Mouse (Mus musculus): ENCODE measurements around the gene Spaar. TPM values are rescaled to one million over a fixed set of nuclear protein-coding genes. Genes with fewer than 3 reads are reported as not detected.

The Spaar gene
- total and polyA plus RNA-seq, 3 experiments, result not detected

- TF ChIP-seq USF2 (IDR thresholded peaks at IDR 0.05; ENCODE audit: borderline replicate concordance in 1 of 2, insufficient read depth in 1 of 2, low read depth in 1 of 2, low read length in 2 of 2), result no peak
- no peak for TF ChIP-seq TBP (IDR thresholded peaks at IDR 0.05; ENCODE audit: low read depth, low read length)
- TF ChIP-seq TCF12 (IDR thresholded peaks at IDR 0.05; ENCODE audit: low read depth, low read length), result no peak
- TF ChIP-seq CHD1 (IDR thresholded peaks at IDR 0.05; ENCODE audit: low read depth, low read length), result no peak
- TF ChIP-seq EP300 (IDR thresholded peaks at IDR 0.05; ENCODE audit: low read depth in 1 of 2, low read length in 2 of 2), result no peak
- peak; percentile 55 for TF ChIP-seq RAD21 (IDR thresholded peaks at IDR 0.05; ENCODE audit: low read depth, low read length)
- no peak for TF ChIP-seq E2F4 (IDR thresholded peaks at IDR 0.05; ENCODE audit: borderline replicate concordance, low read depth, low read length)
- no peak for TF ChIP-seq GATA1 (IDR thresholded peaks at IDR 0.05; ENCODE audit: low read depth, low read length)
- peak; percentile 64 for TF ChIP-seq SMC3 (IDR thresholded peaks at IDR 0.05; ENCODE audit: low read depth, low read length)
Observed at GRCm38 (mm10) chr4:43763410-43763809, 33.6 kb downstream of the Spaar start (continued).

- no peak overlapping the region for H3K27ac ChIP-seq (ENCODE audit: control insufficient read depth, low read depth, low read length)
- peaks cover 0 to 1% of the 10 kb centered on the region in 2 experiments; a peak in 2 of 4 replicates for H3K27me3 ChIP-seq (ENCODE audit: control insufficient read depth in 1 of 2, insufficient read depth in 2 of 2, low read length in 2 of 2)
- no peak for TF ChIP-seq E2F4 (IDR thresholded peaks at IDR 0.05; ENCODE audit: borderline replicate concordance, low read depth, low read length)
- TF ChIP-seq RAD21 (IDR thresholded peaks at IDR 0.05; ENCODE audit: low read depth, low read length), result no peak
- TF ChIP-seq TAL1 (IDR thresholded peaks at IDR 0.05; ENCODE audit: low read length), result no peak
- TF ChIP-seq TBP (IDR thresholded peaks at IDR 0.05; ENCODE audit: low read depth, low read length), result no peak
- TF ChIP-seq POLR2AphosphoS2 (IDR thresholded peaks at IDR 0.05; ENCODE audit: low read length), result no peak
- TF ChIP-seq MXI1 (IDR thresholded peaks at IDR 0.05; ENCODE audit: low read depth, low read length), result no peak
- TF ChIP-seq SIN3A (IDR thresholded peaks at IDR 0.05; ENCODE audit: low read length), result no peak
- TF ChIP-seq ETS1 (IDR thresholded peaks at IDR 0.05; ENCODE audit: low read depth, low read length), result no peak
- TF ChIP-seq BHLHE40 (IDR thresholded peaks at IDR 0.05; ENCODE audit: borderline replicate concordance, low read depth, low read length), result no peak
- no peak for TF ChIP-seq MAX (IDR thresholded peaks at IDR 0.05; ENCODE audit: low read length)
- no peak for TF ChIP-seq USF1 (IDR thresholded peaks at IDR 0.05; ENCODE audit: low read depth, low read length)
- TF ChIP-seq CHD2 (IDR thresholded peaks at IDR 0.05; ENCODE audit: low read length), result no peak
- TF ChIP-seq USF2 (IDR thresholded peaks at IDR 0.05; ENCODE audit: borderline replicate concordance in 1 of 2, insufficient read depth in 1 of 2, low read depth in 1 of 2, low read length in 2 of 2), result no peak
- no peak for TF ChIP-seq ZC3H11A (IDR thresholded peaks at IDR 0.05; ENCODE audit: low read depth, low read length)
- TF ChIP-seq TCF12 (IDR thresholded peaks at IDR 0.05; ENCODE audit: low read depth, low read length), result no peak
- no peak for TF ChIP-seq CHD1 (IDR thresholded peaks at IDR 0.05; ENCODE audit: low read depth, low read length)
- TF ChIP-seq NELFE (IDR thresholded peaks at IDR 0.05; ENCODE audit: low read depth, low read length), result no peak
- no peak for TF ChIP-seq NRF1 (IDR thresholded peaks at IDR 0.05; ENCODE audit: insufficient read depth, low read depth, low read length, poor library complexity, severe bottlenecking)
- H3K79me2 ChIP-seq (ENCODE audit: control insufficient read depth, insufficient read depth, low read length, poor library complexity), result no peaks in the 10 kb centered on the region
- no peaks in the 10 kb centered on the region for H3K9me3 ChIP-seq (replicated peaks; ENCODE audit: insufficient read depth, low read length)
- no peak overlapping the region for H3K4me3 ChIP-seq (ENCODE audit: control insufficient read depth in 1 of 2, insufficient read depth in 1 of 2, low read depth in 2 of 2, low read length in 2 of 2)
- no peaks in the 10 kb centered on the region for H3K36me3 ChIP-seq (ENCODE audit: control insufficient read depth in 1 of 2, insufficient read depth in 2 of 2, low read length in 2 of 2)
- H3K9ac ChIP-seq (ENCODE audit: control insufficient read depth, low read depth, low read length, poor library complexity, severe bottlenecking), result no peak overlapping the region
- no peak for DNase-seq (ENCODE audit: low read depth, low spot score)
- no peaks in the 10 kb centered on the region for H3K4me1 ChIP-seq (ENCODE audit: control insufficient read depth in 1 of 2, insufficient read depth in 2 of 2, low read length in 2 of 2)
Observed at GRCm38 (mm10) chr4:43768341-43768740, 38.5 kb downstream of the Spaar start.
